Comparison of ENCODE assay signal across 8 mouse cellular contexts in genomic region chr3:22075517-22075886, GRCm38 (mm10). TPM values are rescaled to one million over a fixed set of nuclear protein-coding genes. Genes with fewer than 3 reads are reported as not detected.
DNase-seq lines count a peak whose midpoint lies in the region; ATAC-seq lines count a peak whose summit lies in the region.

No protein-coding gene starts in this region.

- no peaks in the 10 kb centered on the region for H3K9me3 ChIP-seq in lung, embryonic 15.5 days
- H3K9me3 ChIP-seq in embryonic facial prominence, embryonic 11.5 days (replicated peaks; ENCODE audit: control insufficient read depth, low read length), result no peaks in the 10 kb centered on the region
- H3K9me3 ChIP-seq in hindbrain, embryonic 14.5 days (ENCODE audit: control insufficient read depth, low read length), result no peaks in the 10 kb centered on the region
- no peaks in the 10 kb centered on the region for H3K9me3 ChIP-seq in midbrain, embryonic 13.5 days

- DNase-seq in lung, postnatal 4 days, result no peak
- peak; percentile 24 for DNase-seq in embryonic facial prominence, embryonic 11.5 days (ENCODE audit: low spot score)
- peak; percentile 40 for DNase-seq in hindbrain, embryonic 14.5 days (ENCODE audit: low spot score)
- DNase-seq in left cerebral cortex, postnatal 25 days (ENCODE audit: low spot score in 2 of 2), result no peak
- no peak for DNase-seq in gastrocnemius, postnatal 36 days

- peak overlapping the region; percentile 82 for H3K4me2 ChIP-seq in lung, embryonic 15.5 days
- H3K4me2 ChIP-seq in embryonic facial prominence, embryonic 11.5 days (ENCODE audit: low read depth, low read length), result peak overlapping the region; percentile 74
- peak overlapping the region; percentile 77 for H3K4me2 ChIP-seq in hindbrain, embryonic 14.5 days (replicated peaks)
- peak overlapping the region; percentile 74 for H3K4me2 ChIP-seq in midbrain, embryonic 13.5 days (replicated peaks)

- H3K9ac ChIP-seq in lung, embryonic 15.5 days, result peak overlapping the region; percentile 85
- H3K9ac ChIP-seq in embryonic facial prominence, embryonic 11.5 days (replicated peaks; ENCODE audit: low read length), result peak overlapping the region; percentile 80
- peak overlapping the region; percentile 80 for H3K9ac ChIP-seq in hindbrain, embryonic 14.5 days
- peak overlapping the region; percentile 80 for H3K9ac ChIP-seq in midbrain, embryonic 13.5 days (replicated peaks)

- WGBS in lung, embryonic 15.5 days, result under 1% methylated on average over 28 of the region's 28 CpGs
- WGBS in embryonic facial prominence, embryonic 11.5 days, result under 1% methylated on average over 28 of the region's 28 CpGs
- WGBS in hindbrain, embryonic 14.5 days, result 0% methylated on average over 28 of the region's 28 CpGs
- WGBS in midbrain, embryonic 13.5 days, result under 1% methylated on average over 28 of the region's 28 CpGs

- intact Hi-C loops in left cerebral cortex, postnatal 25 days (cut with DNase I), result loop anchor here (5.0 kb wide), 6 partner anchors 67 to 1418 kb away; no protein-coding TSS in a partner anchor
- intact Hi-C loops in gastrocnemius, postnatal 36 days (cut with DNase I), result no loop called here

- no peaks in the 10 kb centered on the region for H3K27me3 ChIP-seq in lung, embryonic 15.5 days
- no peaks in the 10 kb centered on the region for H3K27me3 ChIP-seq in embryonic facial prominence, embryonic 11.5 days (ENCODE audit: control insufficient read depth, insufficient read depth, low read length)
- H3K27me3 ChIP-seq in hindbrain, embryonic 14.5 days (ENCODE audit: control insufficient read depth, insufficient read depth, low read length), result no peaks in the 10 kb centered on the region
- H3K27me3 ChIP-seq in midbrain, embryonic 13.5 days, result no peaks in the 10 kb centered on the region

- peak overlapping the region; percentile 98 for H3K4me3 ChIP-seq in lung, embryonic 15.5 days
- H3K4me3 ChIP-seq in embryonic facial prominence, embryonic 11.5 days (ENCODE audit: low read depth, low read length), result peak overlapping the region; percentile 92
- peak overlapping the region; percentile 98 for H3K4me3 ChIP-seq in hindbrain, embryonic 14.5 days (replicated peaks; ENCODE audit: low read length)
- H3K4me3 ChIP-seq in midbrain, embryonic 13.5 days (replicated peaks), result peak overlapping the region; percentile 91

- 0 out of 2 replicates have a peak, but pooled peaks cover 4% of the 10 kb centered on the region for H3K36me3 ChIP-seq in lung, embryonic 15.5 days
- no peaks in the 10 kb centered on the region for H3K36me3 ChIP-seq in embryonic facial prominence, embryonic 11.5 days (replicated peaks; ENCODE audit: control insufficient read depth, insufficient read depth, low read depth, low read length)
- H3K36me3 ChIP-seq in hindbrain, embryonic 14.5 days (replicated peaks; ENCODE audit: control insufficient read depth, insufficient read depth), result no peaks in the 10 kb centered on the region
- H3K36me3 ChIP-seq in midbrain, embryonic 13.5 days, result no peaks in the 10 kb centered on the region

- H3K4me1 ChIP-seq in lung, embryonic 15.5 days, result peaks cover 31% of the 10 kb centered on the region
- no peaks in the 10 kb centered on the region for H3K4me1 ChIP-seq in embryonic facial prominence, embryonic 11.5 days (ENCODE audit: control insufficient read depth, insufficient read depth, low read length)
- peaks cover 47% of the 10 kb centered on the region for H3K4me1 ChIP-seq in hindbrain, embryonic 14.5 days (replicated peaks; ENCODE audit: control insufficient read depth, insufficient read depth, low read length)
- peaks cover 39% of the 10 kb centered on the region for H3K4me1 ChIP-seq in midbrain, embryonic 13.5 days (replicated peaks)

- no peak for ATAC-seq in lung, embryonic 15.5 days (ENCODE audit: borderline replicate concordance, extremely low read depth, low FRiP score, low TSS enrichment)
- ATAC-seq in embryonic facial prominence, embryonic 11.5 days (replicated peaks; ENCODE audit: insufficient number of reproducible peaks, low FRiP score, low TSS enrichment, low read depth), result no peak
- ATAC-seq in hindbrain, embryonic 14.5 days (ENCODE audit: low FRiP score), result 0 out of 2 replicates have a peak, but pooled peaks have one; percentile 0
- ATAC-seq in midbrain, embryonic 13.5 days, result no peak
- ATAC-seq in megakaryocyte-erythroid progenitor cell, adult 5-6 weeks (replicated peaks; ENCODE audit: low FRiP score, low TSS enrichment, poor library complexity, severe bottlenecking), result no peak

- peak overlapping the region; percentile 99 for H3K27ac ChIP-seq in lung, embryonic 15.5 days
- peak overlapping the region; percentile 82 for H3K27ac ChIP-seq in embryonic facial prominence, embryonic 11.5 days (replicated peaks; ENCODE audit: low read depth, low read length)
- H3K27ac ChIP-seq in hindbrain, embryonic 14.5 days, result peak overlapping the region; percentile 99
- H3K27ac ChIP-seq in midbrain, embryonic 13.5 days, result peak overlapping the region; percentile 99

RNA-seq across cellular contexts. Expression of gene Tbl1xr1, which starts 0.9 kb away (rescaled TPM):
- polyA plus RNA-seq in lung, embryonic 15.5 days (2015; fragmentation: Nextera tagmentation; extraction: Ambion mirVana), result 19.1 and 29.0 TPM in 2 replicates
- polyA plus RNA-seq in embryonic facial prominence, embryonic 11.5 days (2014; fragmentation: Nextera tagmentation; extraction: Ambion mirVana), result 23.1 and 23.8 TPM in 2 replicates
- polyA plus RNA-seq in hindbrain, embryonic 14.5 days (2014; fragmentation: Nextera tagmentation; extraction: Ambion mirVana), result 23.1 and 23.9 TPM in 2 replicates
- polyA plus RNA-seq in midbrain, embryonic 13.5 days (2015; fragmentation: Nextera tagmentation; extraction: Ambion mirVana), result 18.2 and 20.2 TPM in 2 replicates
- 100 to 1,000 TPM; 128 to 139 TPM for total RNA-seq in left cerebral cortex, postnatal 25 days (2021)
- 10 to 100 TPM; 48.8 to 50.6 TPM for total RNA-seq in gastrocnemius, postnatal 36 days (2021)
- total RNA-seq in megakaryocyte-erythroid progenitor cell, adult 5-6 weeks (2014; fragmentation: Nextera tagmentation), result 51.8 and 68.9 TPM in 2 replicates
- 67.5 and 70.0 TPM in 2 replicates for total RNA-seq in megakaryocyte-erythroid progenitor cell, adult 5-6 weeks (2017)

Comparison
In these comparisons a context has a peak if more than half of its experiments do, and no peak if none do; other contexts are left out.
1. DNase-seq: peak in embryonic facial prominence, embryonic 11.5 days (single experiment) and hindbrain, embryonic 14.5 days (single experiment); none in lung, postnatal 4 days (0 of 2), left cerebral cortex, postnatal 25 days (0 of 2) and gastrocnemius, postnatal 36 days (0 of 2).
2. Peak in every context shown above with its lines, with median percentiles within 50 percentile points of each other: H3K27ac ChIP-seq, H3K4me2 ChIP-seq, H3K4me3 ChIP-seq and H3K9ac ChIP-seq.